Mouse (Mus musculus) testis, adult 2 months (tissue): ENCODE data around the gene Tmbim4.

Source experiments
- CTCF ChIP-seq: fragments of 200-500 bp; IDR thresholded peaks from 2 replicates; pipeline ENCODE4 v1.5.1; 2012; ENCODE audit warnings: low read depth, mild to moderate bottlenecking, inconsistent platforms, low read length, moderate library complexity; ENCODE audit not compliant: control insufficient read depth, insufficient read depth, insufficient replicate concordance
- POLR2A ChIP-seq: fragments of 200-500 bp; IDR thresholded peaks from 2 replicates; pipeline ENCODE4 v1.6.1; 2012; ENCODE audit warnings: low read depth, mild to moderate bottlenecking, inconsistent platforms, low read length, moderate library complexity; ENCODE audit not compliant: control insufficient read depth

DNA sequence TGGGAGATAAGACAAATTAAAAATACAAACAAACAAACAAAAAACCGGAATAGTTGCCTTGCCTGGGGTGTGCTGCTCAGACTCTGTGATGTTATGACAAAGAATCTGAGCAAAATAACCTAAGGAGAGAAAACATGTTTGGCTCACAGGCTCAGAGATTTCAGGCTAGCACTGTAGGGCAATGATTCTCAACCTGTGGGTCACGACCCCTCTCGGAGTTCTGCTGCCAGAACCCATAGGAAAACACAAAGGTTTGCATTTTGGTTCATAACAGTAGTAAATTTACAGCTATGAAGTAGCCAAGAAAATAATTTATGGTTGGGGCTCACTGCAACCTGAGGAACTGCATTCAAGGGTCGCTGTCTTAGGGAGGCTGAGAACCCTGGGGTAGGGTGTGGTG, 9.1 kb upstream of the Tmbim4 start:
- TF ChIP-seq CTCF (no peak), POLR2A (no peak)
